Mouse (Mus musculus): Measurements from ENCODE around the gene Slc38a6. TPM values are rescaled to one million over a fixed set of nuclear protein-coding genes. Genes with fewer than 3 reads are reported as not detected.

Gene Slc38a6
- total RNA-seq, 2 experiments from 2014 or later, result 10.2 to 21.0 TPM

GRCm38 (mm10) chr12:73380686-73381360, 94.2 kb downstream of the Slc38a6 start:
- intact Hi-C loops (cut with DNase I), result no loop called here
- DNase-seq (ENCODE audit: low spot score in 2 of 2), result no peak

- intact Hi-C loops (cut with DNase I), result no loop called here
Observed at GRCm38 (mm10) chr12:73381452-73381851, 94.9 kb downstream of the Slc38a6 start.

GRCm38 (mm10) chr12:73382290-73383178, 96.0 kb downstream of the Slc38a6 start:
- intact Hi-C loops (cut with DNase I), result no loop called here
- no peak for DNase-seq (ENCODE audit: low spot score in 2 of 2)

More at GRCm38 (mm10) chr12:73381452-73381851, 94.9 kb downstream of the Slc38a6 start:
- no peak for DNase-seq (ENCODE audit: low spot score in 2 of 2)

- no peak for DNase-seq (ENCODE audit: low spot score in 2 of 2)
- intact Hi-C loops (cut with DNase I), result no loop called here
Observed at GRCm38 (mm10) chr12:73383179-73383510, 96.6 kb downstream of the Slc38a6 start.

- DNase-seq (ENCODE audit: low spot score in 2 of 2), result no peak
- intact Hi-C loops (cut with DNase I), result no loop called here
Observed at GRCm38 (mm10) chr12:73383861-73384260, 97.3 kb downstream of the Slc38a6 start.

- no peak for DNase-seq (ENCODE audit: low spot score in 2 of 2)
- intact Hi-C loops (cut with DNase I), result no loop called here
Observed at GRCm38 (mm10) chr12:73384747-73385146, 98.2 kb downstream of the Slc38a6 start.

GRCm38 (mm10) chr12:73392507-73392906, 105.9 kb downstream of the Slc38a6 start:
- no peak for DNase-seq (ENCODE audit: low spot score in 2 of 2)
- intact Hi-C loops (cut with DNase I), result no loop called here

- intact Hi-C loops (cut with DNase I), result no loop called here
- DNase-seq (ENCODE audit: low spot score in 2 of 2), result no peak
Observed at GRCm38 (mm10) chr12:73393018-73393417, 106.4 kb downstream of the Slc38a6 start.

- intact Hi-C loops (cut with DNase I), result no loop called here
Observed at GRCm38 (mm10) chr12:73393881-73394291, 107.3 kb downstream of the Slc38a6 start.

GRCm38 (mm10) chr12:73394571-73394970, 108.0 kb downstream of the Slc38a6 start:
- no peak for DNase-seq (ENCODE audit: low spot score in 2 of 2)
- intact Hi-C loops (cut with DNase I), result no loop called here

More at GRCm38 (mm10) chr12:73393881-73394291, 107.3 kb downstream of the Slc38a6 start:
- no peak for DNase-seq (ENCODE audit: low spot score in 2 of 2)

- intact Hi-C loops (cut with DNase I), result no loop called here
- no peak for DNase-seq (ENCODE audit: low spot score in 2 of 2)
Observed at GRCm38 (mm10) chr12:73399426-73399825, 112.8 kb downstream of the Slc38a6 start.

- no peak for DNase-seq (ENCODE audit: low spot score in 2 of 2)
- intact Hi-C loops (cut with DNase I), result no loop called here
Observed at GRCm38 (mm10) chr12:73400481-73401025, 114.0 kb downstream of the Slc38a6 start.

GRCm38 (mm10) chr12:73401520-73402130, 115.0 kb downstream of the Slc38a6 start:
- DNase-seq (ENCODE audit: low spot score in 2 of 2), result no peak
- intact Hi-C loops (cut with DNase I), result no loop called here

GRCm38 (mm10) chr12:73402137-73402712, 115.6 kb downstream of the Slc38a6 start:
- DNase-seq (ENCODE audit: low spot score in 2 of 2), result no peak
- intact Hi-C loops (cut with DNase I), result no loop called here

GRCm38 (mm10) chr12:73402851-73403665, 116.5 kb downstream of the Slc38a6 start:
- intact Hi-C loops (cut with DNase I), result no loop called here
- DNase-seq (ENCODE audit: low spot score in 2 of 2), result no peak
